Mouse (Mus musculus) A20 (cell line): Measurements from ENCODE around the gene Gm49320.

Experiments
- DNase-seq: peaks from one replicate; pipeline ENCODE4 v3.0.0-alpha.2; 2011; ENCODE audit warnings: low read depth, low spot score

The Gm49320 gene

DNA sequence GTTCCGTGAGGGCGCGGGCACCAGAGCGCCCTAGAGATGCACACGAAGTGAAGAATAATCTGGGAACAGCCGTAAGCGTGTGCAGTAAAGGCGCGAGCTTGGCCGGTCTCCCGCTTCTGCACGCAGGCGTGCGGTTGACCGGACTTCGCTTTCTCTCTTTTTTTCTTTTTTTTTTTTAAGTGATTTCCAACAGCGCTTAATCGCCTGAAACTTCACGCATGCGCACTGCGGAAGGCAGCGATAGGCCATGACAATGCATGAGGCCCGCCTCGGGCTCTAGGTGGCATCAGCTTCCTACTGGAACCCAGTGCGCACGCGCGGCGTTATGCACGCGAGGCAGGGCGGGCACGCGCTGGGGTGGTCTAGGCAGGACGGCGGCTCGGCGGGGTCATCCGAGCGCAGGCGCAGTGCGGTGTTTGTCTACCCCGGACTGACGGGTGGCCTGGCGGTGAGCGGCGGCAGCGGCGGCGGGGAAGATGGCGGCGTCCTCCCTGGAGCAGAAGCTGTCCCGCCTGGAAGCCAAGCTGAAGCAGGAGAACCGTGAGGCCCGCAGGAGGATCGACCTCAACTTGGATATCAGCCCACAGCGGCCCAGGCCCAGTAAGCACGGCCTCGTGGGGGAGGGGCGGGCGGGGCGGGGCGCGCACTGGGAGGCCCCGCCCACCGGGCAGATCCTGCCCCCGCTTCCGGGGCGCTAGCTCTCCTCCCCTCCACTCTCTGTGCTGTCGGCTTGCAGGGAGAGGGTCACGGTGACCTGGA, at the start of gene Gm49320, which contains the start of gene Map2k7:
Gene Gm49320 (plus strand): TSS at position 432 of the 759 bp plus-strand sequence.
Gene Map2k7 (plus strand): TSS at position 307 of the 759 bp plus-strand sequence.
- DNase-seq, result peak; percentile 99

DNA sequence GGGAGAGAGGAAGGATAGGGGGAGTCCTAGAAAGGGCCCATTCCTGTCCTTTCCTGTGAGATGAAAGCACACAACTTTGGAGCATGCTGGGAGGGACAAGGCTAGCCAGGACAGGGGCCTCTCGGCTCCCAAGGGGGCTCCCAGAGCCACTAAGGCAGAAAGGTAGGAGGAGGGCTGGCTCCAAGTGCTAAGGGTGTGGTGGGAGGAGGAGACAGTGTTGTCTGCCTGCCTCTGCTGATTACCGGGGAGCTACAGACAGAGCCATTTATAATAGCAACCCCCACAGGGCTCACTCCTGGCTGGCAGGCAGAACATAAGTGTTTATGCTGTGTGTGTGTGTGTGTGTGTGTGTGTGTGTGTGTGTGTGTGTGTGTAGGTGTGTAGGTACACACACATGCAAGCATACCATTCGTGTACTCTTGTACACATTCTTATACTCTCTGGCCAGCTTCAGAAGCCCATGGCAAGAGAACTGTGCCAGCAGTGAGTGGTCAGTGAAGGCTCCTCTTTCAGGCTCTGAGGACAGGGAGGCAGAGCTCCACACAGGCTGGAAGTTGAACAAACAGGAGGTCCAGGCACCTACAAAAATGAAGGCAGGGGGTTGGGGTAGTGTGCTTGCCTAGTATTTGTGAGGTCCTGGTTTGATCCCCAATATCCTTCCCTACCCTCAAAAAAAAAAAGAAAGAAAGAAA, 49.5 kb upstream of the Gm49320 start:
- no peak for DNase-seq

GRCm38 (mm10) chr8:4192305-4192704, 46.4 kb upstream of the Gm49320 start:
- DNase-seq, result no peak

- peak; percentile 78 for DNase-seq
Observed at GRCm38 (mm10) chr8:4192807-4193587, 45.7 kb upstream of the Gm49320 start.

GRCm38 (mm10) chr8:4193588-4193894, 45.1 kb upstream of the Gm49320 start:
- no peak for DNase-seq

- no peak for DNase-seq
Observed at GRCm38 (mm10) chr8:4201321-4201720, 37.3 kb upstream of the Gm49320 start.

DNA sequence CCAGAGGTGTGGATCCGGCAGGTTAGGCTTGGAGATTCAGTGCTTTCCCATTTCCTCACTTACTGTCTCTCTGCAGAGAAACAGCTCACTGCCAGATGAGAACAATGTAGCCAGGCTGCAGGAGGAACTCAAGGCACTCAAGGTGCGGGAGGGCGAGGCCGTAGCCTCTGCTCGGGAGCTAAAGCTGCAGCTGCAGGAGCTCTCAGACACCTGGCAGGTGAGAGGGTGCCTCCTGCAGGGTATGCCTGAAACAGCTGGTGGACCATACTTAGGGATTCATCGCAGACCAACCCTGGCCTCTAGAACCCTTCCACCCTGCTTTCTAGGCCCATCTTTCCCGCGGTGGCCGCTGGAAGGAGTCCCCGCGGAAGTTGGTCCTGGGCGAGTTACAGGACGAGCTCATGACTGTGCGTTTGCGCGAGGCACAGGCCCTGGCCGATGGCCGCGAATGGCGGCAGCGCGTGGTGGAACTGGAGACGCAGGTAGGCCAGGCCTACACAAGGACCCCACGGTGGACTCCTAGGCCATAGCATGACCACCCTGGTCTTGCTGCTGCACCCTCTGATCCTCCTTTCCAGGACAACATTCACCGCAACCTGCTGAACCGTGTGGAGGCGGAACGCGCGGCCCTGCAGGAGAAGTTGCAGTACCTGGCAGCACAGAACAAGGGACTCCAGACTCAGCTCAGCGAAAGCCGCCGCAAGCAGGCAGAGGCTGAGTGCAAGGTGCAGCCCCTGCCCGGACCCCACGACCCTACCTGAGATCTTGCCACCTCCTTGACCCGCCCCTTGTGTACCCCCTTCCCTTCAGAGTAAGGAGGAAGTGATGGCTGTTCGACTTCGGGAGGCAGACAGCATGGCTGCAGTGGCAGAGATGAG, 33.2 kb upstream of the Gm49320 start:
- no peak for DNase-seq

DNA sequence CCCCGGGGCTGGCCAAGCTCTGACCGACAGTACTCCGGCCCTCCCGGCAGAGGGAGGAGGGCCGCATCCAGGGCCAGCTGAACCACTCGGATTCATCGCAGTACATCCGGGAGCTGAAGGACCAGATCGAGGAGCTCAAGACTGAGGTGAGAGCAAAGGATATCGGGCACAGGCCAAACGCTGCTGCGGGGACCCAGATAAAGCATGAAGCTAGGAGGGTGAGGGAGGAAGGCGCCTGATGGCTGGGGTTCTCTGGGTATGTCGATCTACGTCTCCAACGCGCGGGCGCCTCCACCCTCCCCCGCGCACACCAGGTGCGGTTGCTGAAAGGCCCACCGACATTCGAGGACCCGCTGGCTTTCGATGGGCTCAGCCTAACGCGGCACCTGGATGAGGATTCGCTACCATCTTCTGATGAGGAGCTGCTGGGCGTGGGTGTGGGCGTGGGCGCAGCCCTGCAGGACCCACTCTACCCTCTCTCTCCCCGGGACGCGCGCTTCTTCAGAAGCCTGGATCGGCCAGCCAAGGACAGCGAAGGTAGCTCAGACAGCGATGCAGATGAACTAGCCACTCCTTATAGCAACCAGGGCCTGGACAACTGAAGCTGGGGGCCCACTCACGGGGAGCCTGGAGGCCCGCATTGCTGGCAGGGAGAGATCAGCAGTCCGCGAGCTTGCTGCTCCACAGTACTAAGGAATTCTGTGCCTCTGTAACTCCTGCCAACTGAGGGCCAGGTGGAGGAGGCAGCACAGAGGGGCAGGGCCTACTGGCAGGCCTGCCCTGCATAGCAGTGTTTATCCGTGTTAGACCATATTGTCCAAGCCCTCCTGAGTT, 32.3 kb upstream of the Gm49320 start:
- no peak for DNase-seq

- DNase-seq, result no peak
Observed at GRCm38 (mm10) chr8:4207016-4207350, 31.7 kb upstream of the Gm49320 start.

DNA sequence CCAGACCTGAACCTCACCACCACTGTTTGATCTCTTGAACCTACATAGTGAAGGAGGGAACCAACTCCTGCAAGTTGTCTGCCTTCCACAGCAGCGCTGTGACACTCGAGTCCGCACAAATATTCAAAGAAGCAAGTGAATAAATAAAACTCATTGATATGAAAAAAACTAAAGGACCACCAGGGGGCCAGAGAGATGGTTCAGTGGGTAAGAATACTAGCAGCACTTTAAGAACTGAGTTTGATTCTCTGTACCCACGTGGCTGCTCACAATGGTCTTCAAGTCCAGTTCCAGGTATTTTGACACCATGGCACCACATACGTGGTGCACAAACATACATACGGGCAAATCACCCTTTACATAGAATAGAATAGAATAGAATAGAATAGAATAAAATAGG, 27.6 kb upstream of the Gm49320 start:
- DNase-seq, result peak; percentile 16

GRCm38 (mm10) chr8:4212809-4213209, 25.9 kb upstream of the Gm49320 start:
- peak; percentile 31 for DNase-seq

DNA sequence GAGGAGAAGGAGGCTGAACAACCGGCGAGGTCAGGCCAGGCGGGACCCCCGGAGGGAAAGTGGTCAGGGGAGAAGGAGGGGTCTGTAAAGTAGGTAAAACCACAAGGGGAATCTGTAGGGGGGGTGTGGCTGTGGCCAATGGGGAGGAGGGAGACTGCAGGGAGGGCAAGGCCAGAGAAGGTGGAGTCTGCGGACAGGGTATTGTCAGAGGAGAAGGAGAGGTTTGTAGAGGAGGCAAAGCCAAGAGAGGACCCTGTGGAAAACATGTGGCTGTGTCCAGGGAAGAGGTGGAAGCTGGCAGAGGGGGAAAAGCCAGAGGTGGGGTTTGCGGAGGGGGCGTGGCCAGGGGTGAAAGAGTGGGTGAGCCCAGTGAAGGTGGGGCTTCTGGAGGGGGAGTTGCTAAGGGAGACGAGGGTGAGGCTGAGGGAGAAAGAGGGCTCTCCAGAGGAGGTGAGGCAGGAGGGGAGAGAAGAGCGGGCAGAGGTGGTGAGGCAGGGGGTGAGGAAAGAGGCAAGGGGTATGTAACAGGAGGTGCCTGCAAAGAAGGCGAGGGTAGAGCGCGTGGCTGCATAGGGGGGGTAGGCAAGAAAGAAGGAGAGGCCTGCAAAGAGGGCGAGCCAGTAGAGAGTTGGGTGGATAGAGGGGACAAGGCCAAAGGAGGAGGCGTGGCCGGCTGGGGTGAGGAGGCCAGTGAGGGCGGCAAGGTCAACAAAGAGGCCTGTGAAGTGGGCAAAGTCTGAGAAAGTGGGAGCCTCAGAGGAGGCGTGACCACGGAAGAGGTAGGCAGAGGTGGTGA, 25.3 kb upstream of the Gm49320 start:
- peak; percentile 82 for DNase-seq

GRCm38 (mm10) chr8:4214006-4214980, 24.4 kb upstream of the Gm49320 start:
- DNase-seq, result peak; percentile 83

DNA sequence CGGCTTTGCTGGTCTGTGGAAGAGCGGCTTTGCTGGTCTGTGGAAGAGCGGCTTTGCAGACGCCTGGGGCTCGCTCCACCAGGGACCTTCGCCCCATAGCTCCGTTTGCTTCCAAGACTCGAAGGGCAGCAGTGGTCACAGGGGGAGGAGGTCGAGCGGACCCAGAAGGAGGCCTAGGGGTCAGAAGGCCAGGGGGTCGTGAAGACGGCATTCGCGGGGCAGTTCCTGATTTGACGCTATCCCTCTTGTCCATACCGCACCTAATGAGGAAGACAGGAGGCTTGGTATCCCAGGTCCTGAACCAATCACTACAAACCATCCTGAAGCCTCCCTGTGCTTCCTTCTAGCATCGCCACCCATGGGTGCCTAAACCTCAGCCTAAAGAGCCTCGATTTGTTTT, 22.4 kb upstream of the Gm49320 start:
- DNase-seq, result no peak

DNA sequence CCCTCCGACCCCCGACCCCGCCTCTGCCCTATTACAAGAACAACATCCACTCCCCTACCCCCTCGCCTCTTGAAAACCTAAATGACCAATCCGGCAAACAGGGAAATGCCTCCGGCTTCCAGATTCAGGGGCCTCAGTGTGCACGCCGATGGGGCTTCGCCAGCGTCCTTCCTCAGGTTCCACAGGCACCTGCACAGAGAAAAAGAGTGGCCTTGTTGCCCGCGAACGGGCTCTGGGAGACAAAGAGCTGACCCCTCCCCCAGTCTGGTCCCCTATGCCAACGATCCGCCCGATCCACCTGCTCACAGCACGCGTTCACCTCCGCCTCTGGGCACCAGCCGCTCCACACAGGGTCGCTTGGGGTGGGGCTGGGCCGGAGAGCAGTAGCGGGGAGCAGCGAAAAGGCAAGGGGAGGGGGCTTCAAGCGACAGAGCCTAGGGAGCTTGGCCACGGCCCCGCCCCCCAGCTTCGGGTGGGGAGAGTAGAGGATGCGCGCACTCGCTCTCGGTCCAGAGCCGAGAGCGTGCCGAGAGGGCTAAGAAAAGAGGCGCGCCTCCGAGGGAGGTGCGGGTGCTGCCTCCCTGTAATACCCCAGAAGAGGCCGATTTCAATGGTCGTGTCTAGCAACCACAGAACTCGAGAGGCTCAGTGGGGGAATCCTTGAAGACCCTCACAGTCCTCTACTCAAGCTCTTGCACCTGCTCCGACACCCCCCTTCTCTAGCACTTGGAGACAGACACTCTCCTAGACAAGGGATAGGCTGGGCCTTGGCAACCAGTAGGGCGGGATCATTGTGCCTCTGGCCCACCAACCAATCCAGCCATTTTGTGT, 21.7 kb upstream of the Gm49320 start, which contains the start of gene Prr36:
Gene Prr36 (minus strand): TSS at position 669 of the 831 bp plus-strand sequence.
- DNase-seq, result no peak

DNA sequence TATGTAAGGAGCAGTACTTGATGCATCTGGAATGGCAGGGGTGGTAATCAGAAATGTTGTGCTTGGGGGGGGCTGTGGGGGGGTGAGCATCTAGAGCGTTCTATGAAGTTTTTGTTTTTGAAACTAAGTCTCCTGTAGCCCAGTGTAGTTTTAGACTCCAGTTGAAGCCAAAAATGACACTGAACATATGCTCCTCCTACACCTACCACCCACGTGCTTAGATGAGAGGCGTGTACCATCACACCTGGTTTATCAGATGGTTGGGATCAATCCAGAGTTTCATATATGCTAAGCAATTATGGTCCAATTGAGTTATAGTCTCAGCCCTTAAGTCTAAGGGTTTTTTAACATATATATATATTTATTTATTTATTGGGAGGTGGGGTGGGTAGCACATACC, 19.0 kb upstream of the Gm49320 start:
- DNase-seq, result no peak

GRCm38 (mm10) chr8:4222059-4222458, 16.6 kb upstream of the Gm49320 start:
- no peak for DNase-seq

DNA sequence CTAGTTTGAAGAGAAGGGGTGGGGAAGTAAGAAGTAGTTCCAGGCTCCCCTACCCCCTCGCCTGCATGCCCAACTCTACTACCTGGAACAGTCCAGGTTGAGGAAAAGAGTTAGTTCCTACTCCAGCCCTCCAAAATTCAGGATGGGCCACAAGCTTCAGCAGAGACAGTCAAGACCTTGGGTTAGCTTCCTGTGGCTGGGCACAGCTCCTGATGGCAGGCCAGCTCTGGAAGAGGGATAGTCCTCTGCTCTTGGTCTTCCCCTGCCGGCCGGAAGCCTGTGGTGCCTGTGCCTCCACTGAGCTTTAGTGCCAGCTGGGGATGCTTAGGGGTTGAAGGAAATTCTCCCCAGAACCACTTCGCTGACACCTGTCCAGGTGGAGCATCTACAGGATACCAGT, 12.3 kb upstream of the Gm49320 start:
- DNase-seq, result no peak
